In the genomic region with DNA sequence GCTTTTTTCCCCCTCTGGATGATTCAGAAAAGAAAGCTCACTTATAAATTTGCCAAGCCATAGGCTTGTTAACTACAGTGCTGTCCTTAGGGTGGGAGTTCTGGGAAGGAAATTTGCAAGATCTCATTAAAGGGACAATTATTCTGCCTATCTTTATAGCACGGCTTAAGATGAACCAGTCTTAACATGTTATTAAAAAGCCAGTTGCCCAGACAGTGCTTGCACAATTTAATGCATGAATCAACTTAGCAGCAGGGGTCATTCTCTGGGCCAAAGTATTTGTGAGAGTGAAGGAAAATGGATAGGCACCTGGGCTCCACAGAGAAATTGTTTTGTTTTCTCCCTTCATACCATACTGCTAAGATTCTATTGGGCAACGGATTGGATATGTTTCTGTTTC, we compare ENCODE assay signal across 18 mouse cellular contexts.
A peak's percentile ranks its signal among the peaks of the same experiment; 100 is the strongest.
DNase-seq lines count a peak whose midpoint lies in the region; ATAC-seq and TF ChIP-seq lines count a peak whose summit lies in the region.
"Had no signal": no experiment of that assay in that cellular context is flagged by ENCODE, and none has a peak within 500 bp of the region (broad histone marks: within the 10 kb centered on the region; RNA-seq: fewer than 3 reads in every experiment).

No protein-coding gene starts in this region.

- H3K36me3 ChIP-seq in neural tube, embryonic 11.5 days (ENCODE audit: control insufficient read depth, insufficient read depth, low read length): no peaks in the 10 kb centered on the region
- no peaks in the 10 kb centered on the region for H3K36me3 ChIP-seq in hindbrain, postnatal 0 days (ENCODE audit: insufficient read depth, low read length)
- H3K36me3 ChIP-seq: limb, embryonic 12.5 days; liver, embryonic 15.5 days had no signal

- no peaks in the 10 kb centered on the region for H3K27me3 ChIP-seq in neural tube, embryonic 11.5 days (ENCODE audit: control insufficient read depth, insufficient read depth, low read length)
- H3K27me3 ChIP-seq in hindbrain, postnatal 0 days (ENCODE audit: insufficient read depth, low read length): no peaks in the 10 kb centered on the region
- H3K27me3 ChIP-seq: limb, embryonic 12.5 days; liver, embryonic 15.5 days; Patski had no signal

- ATAC-seq in neural tube, embryonic 11.5 days (ENCODE audit: insufficient read depth, low FRiP score, low TSS enrichment): peak; percentile 73; the same call in 1 of the 2 replicates
- peak; percentile 78 for ATAC-seq in hindbrain, postnatal 0 days
- ATAC-seq: intestine, embryonic 16.5 days; Patski had no signal

- no peak overlapping the region for H3K27ac ChIP-seq in neural tube, embryonic 11.5 days (ENCODE audit: low read depth, low read length)
- H3K27ac ChIP-seq in hindbrain, postnatal 0 days: no peak overlapping the region
- H3K27ac ChIP-seq: gastrocnemius, adult 2 months; limb, embryonic 12.5 days; liver, embryonic 15.5 days had no signal

- no peaks in the 10 kb centered on the region for H3K9me3 ChIP-seq in neural tube, embryonic 11.5 days (ENCODE audit: control insufficient read depth, low read length)
- H3K9me3 ChIP-seq in hindbrain, postnatal 0 days (ENCODE audit: low read length): no peaks in the 10 kb centered on the region
- H3K9me3 ChIP-seq: limb, embryonic 12.5 days; liver, embryonic 15.5 days had no signal

- no peak for TF ChIP-seq CTCF in hindbrain, postnatal 0 days (IDR thresholded peaks at IDR 0.05; ENCODE audit: low read depth)

- no peak overlapping the region for H3K9ac ChIP-seq in neural tube, embryonic 11.5 days (ENCODE audit: low read length)
- no peak overlapping the region for H3K9ac ChIP-seq in hindbrain, postnatal 0 days (replicated peaks; ENCODE audit: low read length)
- H3K9ac ChIP-seq: limb, embryonic 12.5 days; liver, embryonic 15.5 days had no signal

- no peak overlapping the region for H3K4me2 ChIP-seq in neural tube, embryonic 11.5 days (ENCODE audit: low read depth)
- no peak overlapping the region for H3K4me2 ChIP-seq in hindbrain, postnatal 0 days (ENCODE audit: low read depth, low read length)
- H3K4me2 ChIP-seq: limb, embryonic 12.5 days; liver, embryonic 15.5 days had no signal

- WGBS in neural tube, embryonic 11.5 days: 71% methylated on average over 2 of the region's 2 CpGs
- WGBS in hindbrain, postnatal 0 days: 22% methylated on average over 2 of the region's 2 CpGs

- DNase-seq in cerebellum, postnatal 10 days: peak; percentile 91
- DNase-seq in cerebellum, adult 8-10 months: no peak
- DNase-seq in neural tube, embryonic 11.5 days (ENCODE audit: low spot score): no peak
- no peak for DNase-seq in neural tube, embryonic 10.5 days (ENCODE audit: extremely low spot score, low spot score)
- DNase-seq in hindbrain, postnatal 0 days (ENCODE audit: low spot score): peak; percentile 64
- DNase-seq in retina, postnatal 1 day: peak; percentile 19
- DNase-seq in spleen, adult 12 weeks (ENCODE audit: low spot score): no peak
- no peak for DNase-seq in frontal cortex, postnatal 10 days (ENCODE audit: low spot score in 2 of 2)
- DNase-seq: cerebellum, postnatal 36 days; gastrocnemius, adult 2 months; heart, postnatal 14 days; kidney, postnatal 36 days; right cerebral cortex, adult 18-20 months; thymus, postnatal 4 days had no signal

- H3K4me3 ChIP-seq in neural tube, embryonic 11.5 days (ENCODE audit: low read depth, low read length): no peak overlapping the region
- no peak overlapping the region for H3K4me3 ChIP-seq in hindbrain, postnatal 0 days (ENCODE audit: low read length)
- H3K4me3 ChIP-seq: gastrocnemius, adult 2 months; limb, embryonic 12.5 days; liver, embryonic 15.5 days had no signal

- H3K4me1 ChIP-seq in neural tube, embryonic 11.5 days (ENCODE audit: control insufficient read depth, insufficient read depth, low read length): no peaks in the 10 kb centered on the region
- no peaks in the 10 kb centered on the region for H3K4me1 ChIP-seq in hindbrain, postnatal 0 days (ENCODE audit: insufficient read depth, low read length)
- H3K4me1 ChIP-seq: limb, embryonic 12.5 days; liver, embryonic 15.5 days had no signal

Comparison
In these comparisons a context has a peak if more than half of its experiments do, and no peak if none do; other contexts are left out.
1. DNase-seq: peak in cerebellum, postnatal 10 days (2 of 2), hindbrain, postnatal 0 days (single experiment) and retina, postnatal 1 day (single experiment); none in cerebellum, adult 8-10 months (single experiment), neural tube, embryonic 11.5 days (single experiment), neural tube, embryonic 10.5 days (single experiment), spleen, adult 12 weeks (single experiment) and frontal cortex, postnatal 10 days (0 of 2).